Mouse (Mus musculus): ENCODE results near the gene Patl1.

- no peak for TF ChIP-seq CTCF (IDR thresholded peaks at IDR 0.05; ENCODE audit: borderline replicate concordance, control insufficient read depth, extremely low read depth, insufficient read depth, low read length, poor library complexity)
- no peak for TF ChIP-seq POLR2A (IDR thresholded peaks at IDR 0.05; ENCODE audit: control insufficient read depth, extremely low read depth, insufficient read depth, low read length, poor library complexity)
Measured at GRCm38 (mm10) chr19:11977363-11977762, 65.2 kb downstream of the Patl1 start.

Measured in thymus, adult 2 months (tissue).